Mouse (Mus musculus) lung, embryonic 15.5 days (tissue): ENCODE data around the gene Cyb5r1. TPM values are rescaled to one million over a fixed set of nuclear protein-coding genes. Genes with fewer than 3 reads are reported as not detected.
A peak's percentile ranks its signal among the peaks of the same experiment; 100 is the strongest.

Experiments
- ATAC-seq: fragments of 200-750 bp; cut with Nextera tagmentation; 2 replicates; pipeline ENCODE4 v1.8.0; 2017; ENCODE audit warnings: moderate number of reproducible peaks, borderline replicate concordance; ENCODE audit not compliant: low FRiP score, low TSS enrichment; ENCODE audit errors: extremely low read depth
- H3K27ac ChIP-seq: fragments of 300-500 bp; sonication (generic); 2 replicates; pipeline ENCODE4 v1.5.1; 2015; ENCODE audit warnings: moderate library complexity, mild to moderate bottlenecking, inconsistent platforms
- H3K27me3 ChIP-seq: fragments of 300-500 bp; sonication (generic); 2 replicates; pipeline ENCODE4 v1.6.1; 2015; ENCODE audit warnings: inconsistent platforms
- H3K36me3 ChIP-seq: fragments of 300-500 bp; sonication (generic); 2 replicates; pipeline ENCODE4 v1.6.1; 2015; ENCODE audit warnings: inconsistent platforms
- H3K4me1 ChIP-seq: fragments of 300-500 bp; sonication (generic); 2 replicates; pipeline ENCODE4 v1.6.1; 2015; ENCODE audit warnings: inconsistent platforms
- H3K4me2 ChIP-seq: fragments of 300-500 bp; sonication (generic); 2 replicates; pipeline ENCODE4 v1.6.1; 2015; ENCODE audit warnings: inconsistent platforms, mild to moderate bottlenecking, moderate library complexity
- H3K4me3 ChIP-seq: fragments of 300-500 bp; sonication (generic); 2 replicates; pipeline ENCODE4 v1.5.1; 2015; ENCODE audit warnings: mild to moderate bottlenecking, inconsistent platforms
- H3K9ac ChIP-seq: fragments of 300-500 bp; sonication (generic); 2 replicates; pipeline ENCODE4 v1.6.1; 2015; ENCODE audit warnings: inconsistent platforms
- H3K9me3 ChIP-seq: fragments of 300-500 bp; sonication (generic); 2 replicates; pipeline ENCODE4 v1.6.1; 2016; ENCODE audit warnings: inconsistent platforms
- WGBS: fragments of 180-500 bp; shearing (Covaris S2); methylation state at CpG from one replicate; pipeline ENCODE4 v1.1.7; 2015; 5-methylcytosine and 5-hydroxymethylcytosine counted together
- polyA plus RNA-seq: library from polyadenylated mRNA; unstranded; fragments of >200 nt; fragmentation: Nextera tagmentation; extraction: Ambion mirVana; gene quantifications from 2 replicates; pipeline ENCODE4 v1.2.1, GENCODE M21; 2015

The Cyb5r1 gene
- polyA plus RNA-seq, result 39.7 and 42.9 TPM in 2 replicates

GRCm38 (mm10) chr1:134405509-134406413 lies at the start of gene Cyb5r1:
TSS of gene Cyb5r1 (plus strand) at chr1:134405559.
- Histone ChIP-seq H3K36me3 (peaks cover 32% of the 10 kb centered on the region), H3K4me2 (peak within 1 kb of the TSS; percentile 76), H3K27ac (peak within 1 kb of the TSS; percentile 65), H3K4me1 (peaks cover 7% of the 10 kb centered on the region), H3K9ac (peak within 1 kb of the TSS; percentile 54), H3K27me3 (no peaks in the 10 kb centered on the region), H3K4me3 (peak within 1 kb of the TSS; percentile 52), H3K9me3 (no peaks in the 10 kb centered on the region)
- under 1% methylated on average over 43 of the region's 43 CpGs for WGBS
- ATAC-seq, result peak; percentile 100

GRCm38 (mm10) chr1:134357461-134357860 lies 47.9 kb upstream of the Cyb5r1 start:
- 58% methylated on average over 4 of the region's 4 CpGs for WGBS
- Histone ChIP-seq H3K9me3 (no peaks in the 10 kb centered on the region), H3K4me2 (no peak overlapping the region), H3K4me1 (peaks cover 16% of the 10 kb centered on the region), H3K4me3 (no peak overlapping the region), H3K27ac (no peak overlapping the region), H3K27me3 (no peaks in the 10 kb centered on the region), H3K9ac (no peak overlapping the region), H3K36me3 (peaks cover 60% of the 10 kb centered on the region)
- no peak for ATAC-seq

- 66% methylated on average over 7 of the region's 7 CpGs for WGBS
Observed at GRCm38 (mm10) chr1:134360656-134361055, 44.7 kb upstream of the Cyb5r1 start.

GRCm38 (mm10) chr1:134361195-134361856 lies 44.0 kb upstream of the Cyb5r1 start:
- Histone ChIP-seq H3K27me3 (no peaks in the 10 kb centered on the region), H3K36me3 (peaks cover 21% of the 10 kb centered on the region), H3K4me1 (peaks cover 18% of the 10 kb centered on the region), H3K4me3 (peak overlapping the region; percentile 90), H3K4me2 (peak overlapping the region; percentile 74), H3K27ac (peak overlapping the region; percentile 75), H3K9me3 (no peaks in the 10 kb centered on the region), H3K9ac (peak overlapping the region; percentile 90)
- ATAC-seq, result peak; percentile 91; the same call in 1 of the 2 replicates
- 2% methylated on average over 43 of the region's 44 CpGs for WGBS

More at GRCm38 (mm10) chr1:134360656-134361055, 44.7 kb upstream of the Cyb5r1 start:
- Histone ChIP-seq H3K4me3 (peak overlapping the region; percentile 90), H3K4me1 (peaks cover 18% of the 10 kb centered on the region), H3K36me3 (peaks cover 28% of the 10 kb centered on the region), H3K4me2 (peak overlapping the region; percentile 74), H3K9ac (peak overlapping the region; percentile 90), H3K27me3 (no peaks in the 10 kb centered on the region), H3K27ac (no peak overlapping the region), H3K9me3 (no peaks in the 10 kb centered on the region)
- ATAC-seq, result no peak

GRCm38 (mm10) chr1:134361857-134362212 lies 43.5 kb upstream of the Cyb5r1 start, which contains the start of gene Tmem183a:
TSS of gene Tmem183a (minus strand) at chr1:134361979.
- H3K4me2 ChIP-seq, result peak within 1 kb of the TSS; percentile 74
- peaks cover 20% of the 10 kb centered on the region for H3K36me3 ChIP-seq
- H3K27ac ChIP-seq, result peak within 1 kb of the TSS; percentile 75
- peak; percentile 98 for ATAC-seq
- peak within 1 kb of the TSS; percentile 90 for H3K9ac ChIP-seq
- H3K27me3 ChIP-seq, result no peaks in the 10 kb centered on the region
- H3K9me3 ChIP-seq, result no peaks in the 10 kb centered on the region
- H3K4me3 ChIP-seq, result peak within 1 kb of the TSS; percentile 90
- under 1% methylated on average over 38 of the region's 38 CpGs for WGBS
- H3K4me1 ChIP-seq, result peaks cover 18% of the 10 kb centered on the region

GRCm38 (mm10) chr1:134363194-134363593 lies 42.2 kb upstream of the Cyb5r1 start:
- Histone ChIP-seq H3K27me3 (no peaks in the 10 kb centered on the region), H3K9ac (no peak overlapping the region), H3K4me2 (no peak overlapping the region), H3K27ac (no peak overlapping the region), H3K4me3 (no peak overlapping the region), H3K9me3 (no peaks in the 10 kb centered on the region), H3K36me3 (peaks cover 10% of the 10 kb centered on the region), H3K4me1 (peaks cover 18% of the 10 kb centered on the region)
- WGBS, result 71% methylated on average over 4 of the region's 4 CpGs
- no peak for ATAC-seq

- no peak overlapping the region for H3K4me2 ChIP-seq
- no peak overlapping the region for H3K27ac ChIP-seq
- no peak for ATAC-seq
- H3K4me1 ChIP-seq, result peaks cover 11% of the 10 kb centered on the region
- no peak overlapping the region for H3K9ac ChIP-seq
- no peaks in the 10 kb centered on the region for H3K36me3 ChIP-seq
- no peaks in the 10 kb centered on the region for H3K9me3 ChIP-seq
- H3K27me3 ChIP-seq, result no peaks in the 10 kb centered on the region
- WGBS, result 62% methylated on average over 5 of the region's 5 CpGs
- H3K4me3 ChIP-seq, result no peak overlapping the region
Observed at GRCm38 (mm10) chr1:134365491-134365890, 39.9 kb upstream of the Cyb5r1 start.

GRCm38 (mm10) chr1:134368777-134369337 lies 36.5 kb upstream of the Cyb5r1 start:
- no peak for ATAC-seq
- Histone ChIP-seq H3K27me3 (no peaks in the 10 kb centered on the region), H3K9ac (no peak overlapping the region), H3K9me3 (no peaks in the 10 kb centered on the region), H3K4me2 (no peak overlapping the region), H3K27ac (no peak overlapping the region), H3K4me3 (no peak overlapping the region), H3K36me3 (no peaks in the 10 kb centered on the region), H3K4me1 (no peaks in the 10 kb centered on the region)
- WGBS, result 47% methylated on average over 9 of the region's 9 CpGs

GRCm38 (mm10) chr1:134374124-134374523 lies 31.2 kb upstream of the Cyb5r1 start:
- Histone ChIP-seq H3K27ac (no peak overlapping the region), H3K9ac (no peak overlapping the region), H3K4me2 (no peak overlapping the region), H3K9me3 (no peaks in the 10 kb centered on the region), H3K4me1 (no peaks in the 10 kb centered on the region), H3K27me3 (no peaks in the 10 kb centered on the region), H3K36me3 (no peaks in the 10 kb centered on the region), H3K4me3 (no peak overlapping the region)
- ATAC-seq, result no peak
- WGBS, result 51% methylated on average over 2 of the region's 2 CpGs

GRCm38 (mm10) chr1:134381051-134381450 lies 24.3 kb upstream of the Cyb5r1 start:
- Histone ChIP-seq H3K36me3 (no peaks in the 10 kb centered on the region), H3K4me3 (no peak overlapping the region), H3K9ac (no peak overlapping the region), H3K27me3 (no peaks in the 10 kb centered on the region), H3K27ac (no peak overlapping the region), H3K9me3 (no peaks in the 10 kb centered on the region), H3K4me1 (peaks cover 13% of the 10 kb centered on the region), H3K4me2 (no peak overlapping the region)
- ATAC-seq, result no peak
- WGBS, result 66% methylated on average over 2 of the region's 2 CpGs

- WGBS, result 1% methylated on average over 19 of the region's 19 CpGs
Observed at GRCm38 (mm10) chr1:134381795-134382625, 23.3 kb upstream of the Cyb5r1 start.

More at GRCm38 (mm10) chr1:134381795-134382625, 23.3 kb upstream of the Cyb5r1 start:
- peaks cover 13% of the 10 kb centered on the region for H3K4me1 ChIP-seq
- peak overlapping the region; percentile 34 for H3K4me3 ChIP-seq
- no peaks in the 10 kb centered on the region for H3K9me3 ChIP-seq
- no peak for ATAC-seq
- H3K4me2 ChIP-seq, result peak overlapping the region; percentile 68
- H3K27ac ChIP-seq, result no peak overlapping the region
- H3K9ac ChIP-seq, result peak overlapping the region; percentile 38
- H3K27me3 ChIP-seq, result no peaks in the 10 kb centered on the region
- no peaks in the 10 kb centered on the region for H3K36me3 ChIP-seq
